Mouse (Mus musculus): Measurements from ENCODE around the gene Cgref1.

DNA sequence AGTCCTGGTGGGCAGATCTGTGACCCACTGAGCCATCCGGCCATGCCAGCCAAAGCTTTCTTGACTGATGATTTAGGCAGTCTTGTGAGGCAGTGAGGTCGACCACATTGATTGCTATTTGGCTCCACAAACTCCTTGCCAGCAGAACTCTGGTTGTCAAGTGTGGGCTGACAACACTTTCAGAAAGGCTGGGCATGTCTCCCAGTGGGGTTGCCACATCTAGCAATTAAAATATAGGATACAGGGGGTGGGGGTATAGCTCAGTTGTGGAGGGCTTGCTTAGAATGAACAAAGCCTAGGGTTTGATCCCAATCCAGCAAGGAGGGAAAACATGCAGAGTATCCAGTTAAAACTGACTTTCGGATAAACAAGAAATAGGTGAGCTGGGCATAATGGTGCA is 48.7 kb upstream of the Cgref1 start:
- TF ChIP-seq POLR2A (IDR thresholded peaks at IDR 0.05; ENCODE audit: borderline replicate concordance, extremely low read depth, low read depth, low read length) = no peak
- TF ChIP-seq CTCF (IDR thresholded peaks at IDR 0.05; ENCODE audit: insufficient read depth, low read length) = no peak

Data from lung, adult 2 months (tissue).